ENCODE assay signal across 19 mouse cellular contexts in genomic region chr12:101948801-101949200, GRCm38 (mm10). TPM values are rescaled to one million over a fixed set of nuclear protein-coding genes. Genes with fewer than 3 reads are reported as not detected.
DNase-seq lines count a peak whose midpoint lies in the region; ATAC-seq and TF ChIP-seq lines count a peak whose summit lies in the region.
"Had no signal": no experiment of that assay in that cellular context is flagged by ENCODE, and none has a peak within 500 bp of the region (broad histone marks: within the 10 kb centered on the region; RNA-seq: fewer than 3 reads in every experiment).

No protein-coding gene starts in this region.

- H3K4me2 ChIP-seq in heart, embryonic 12.5 days, result no peak overlapping the region
- H3K4me2 ChIP-seq in midbrain, embryonic 14.5 days (ENCODE audit: low read length), result no peak overlapping the region
- H3K4me2 ChIP-seq: embryonic facial prominence, embryonic 15.5 days; forebrain, embryonic 15.5 days; hindbrain, embryonic 14.5 days had no signal

- TF ChIP-seq POLR2A in kidney, adult 2 months (IDR thresholded peaks at IDR 0.05; ENCODE audit: low read depth, low read length), result no peak

- H3K36me3 ChIP-seq in heart, embryonic 12.5 days, result peaks cover 36% of the 10 kb centered on the region
- H3K36me3 ChIP-seq in kidney, adult 2 months (ENCODE audit: control insufficient read depth, insufficient read depth, low read length), result no peaks in the 10 kb centered on the region
- peaks cover 62% of the 10 kb centered on the region for H3K36me3 ChIP-seq in megakaryocyte, embryonic 14.5 days (replicated peaks; ENCODE audit: low read length)
- peaks cover 29% of the 10 kb centered on the region for H3K36me3 ChIP-seq in midbrain, embryonic 14.5 days (ENCODE audit: control insufficient read depth, insufficient read depth, low read length)

- H3K4me3 ChIP-seq in heart, embryonic 12.5 days, result no peak overlapping the region
- H3K4me3 ChIP-seq in kidney, adult 2 months (ENCODE audit: insufficient read depth, low read depth, low read length), result no peak overlapping the region
- H3K4me3 ChIP-seq in megakaryocyte, embryonic 14.5 days (replicated peaks), result peak overlapping the region; percentile 8
- no peak overlapping the region for H3K4me3 ChIP-seq in midbrain, embryonic 14.5 days (replicated peaks; ENCODE audit: low read depth, low read length)
- H3K4me3 ChIP-seq: embryonic facial prominence, embryonic 15.5 days; erythroblast, embryonic 14.5 days; forebrain, embryonic 15.5 days; hindbrain, embryonic 10.5 days had no signal

- TF ChIP-seq CTCF in kidney, adult 2 months (conservative IDR thresholded peaks at IDR 0.05; ENCODE audit: insufficient read depth, insufficient read length, low read depth, low read length), result no peak

- no peak overlapping the region for H3K27ac ChIP-seq in heart, embryonic 12.5 days (ENCODE audit: poor library complexity, severe bottlenecking)
- no peak overlapping the region for H3K27ac ChIP-seq in kidney, adult 2 months (ENCODE audit: insufficient read depth, low read depth, low read length)
- H3K27ac ChIP-seq in midbrain, embryonic 14.5 days (replicated peaks; ENCODE audit: low read depth, low read length), result no peak overlapping the region
- H3K27ac ChIP-seq: embryonic facial prominence, embryonic 15.5 days; forebrain, embryonic 15.5 days; hindbrain, embryonic 10.5 days; hindbrain, embryonic 14.5 days had no signal

- no peak for ATAC-seq in heart, embryonic 12.5 days (ENCODE audit: insufficient number of reproducible peaks, low FRiP score)
- no peak for ATAC-seq in megakaryocyte, adult 5-6 weeks (ENCODE audit: poor library complexity, severe bottlenecking)
- ATAC-seq in midbrain, embryonic 14.5 days (ENCODE audit: low FRiP score, low TSS enrichment), result no peak
- ATAC-seq: forebrain, embryonic 15.5 days had no signal

- DNase-seq in heart, adult 11 months, result peak; percentile 90
- DNase-seq in kidney, adult 2 months, result peak; percentile 4
- DNase-seq in kidney, adult 11 months, result no peak
- DNase-seq in midbrain, embryonic 14.5 days, result no peak
- DNase-seq: adrenal gland, adult 2 months; adrenal gland, postnatal 36 days; cerebellum, adult 2 months; cerebellum, postnatal 14 days; embryo, embryonic 11 days; gastrocnemius, postnatal 10 days; heart, postnatal 10 days had no signal

- H3K9ac ChIP-seq in heart, embryonic 12.5 days, result no peak overlapping the region
- no peak overlapping the region for H3K9ac ChIP-seq in midbrain, embryonic 14.5 days (replicated peaks; ENCODE audit: low read length)
- H3K9ac ChIP-seq: embryonic facial prominence, embryonic 15.5 days; forebrain, embryonic 15.5 days; hindbrain, embryonic 14.5 days had no signal

- WGBS in heart, embryonic 12.5 days, result 81% methylated on average over 4 of the region's 4 CpGs
- WGBS in kidney, adult 2 months, result 62% methylated on average over 4 of the region's 4 CpGs
- WGBS in midbrain, embryonic 14.5 days, result 86% methylated on average over 4 of the region's 4 CpGs

- H3K27me3 ChIP-seq in heart, embryonic 12.5 days (replicated peaks), result no peaks in the 10 kb centered on the region
- no peaks in the 10 kb centered on the region for H3K27me3 ChIP-seq in kidney, adult 2 months (replicated peaks; ENCODE audit: control insufficient read depth, insufficient read depth, low read length)
- no peaks in the 10 kb centered on the region for H3K27me3 ChIP-seq in megakaryocyte, embryonic 14.5 days (replicated peaks)
- H3K27me3 ChIP-seq in midbrain, embryonic 14.5 days (ENCODE audit: control insufficient read depth, insufficient read depth, low read length), result no peaks in the 10 kb centered on the region
- H3K27me3 ChIP-seq: embryonic facial prominence, embryonic 15.5 days; forebrain, embryonic 15.5 days had no signal

- H3K4me1 ChIP-seq in heart, embryonic 12.5 days (replicated peaks), result no peaks in the 10 kb centered on the region
- H3K4me1 ChIP-seq in kidney, adult 2 months (ENCODE audit: control insufficient read depth, insufficient read depth, low read length), result no peaks in the 10 kb centered on the region
- H3K4me1 ChIP-seq in megakaryocyte, embryonic 14.5 days, result peaks cover 35% of the 10 kb centered on the region
- no peaks in the 10 kb centered on the region for H3K4me1 ChIP-seq in midbrain, embryonic 14.5 days (ENCODE audit: control insufficient read depth, insufficient read depth, low read length)
- H3K4me1 ChIP-seq: embryonic facial prominence, embryonic 15.5 days; forebrain, embryonic 15.5 days; hindbrain, embryonic 10.5 days had no signal

- no peaks in the 10 kb centered on the region for H3K9me3 ChIP-seq in heart, embryonic 12.5 days (replicated peaks)
- H3K9me3 ChIP-seq in megakaryocyte, embryonic 14.5 days, result no peaks in the 10 kb centered on the region
- no peaks in the 10 kb centered on the region for H3K9me3 ChIP-seq in midbrain, embryonic 14.5 days (ENCODE audit: control insufficient read depth, low read length)
- H3K9me3 ChIP-seq: embryonic facial prominence, embryonic 15.5 days; forebrain, embryonic 15.5 days; hindbrain, embryonic 10.5 days had no signal

RNA-seq across cellular contexts. Expression of gene Atxn3, which starts 9.2 kb away (rescaled TPM):
- 10.6 and 11.0 TPM in 2 replicates for polyA plus RNA-seq in heart, embryonic 12.5 days (2016; fragmentation: Nextera tagmentation; extraction: Ambion mirVana)
- polyA plus RNA-seq in kidney, adult 2 months (2012; rRNA removed), result 3.7 and 5.5 TPM in 2 replicates
- polyA plus RNA-seq in megakaryocyte, embryonic 14.5 days (2012; ENCODE audit: insufficient read depth, low replicate concordance), result 0.38 TPM in 1 of 2 replicates, not detected in the other
- total RNA-seq in megakaryocyte, adult 5-6 weeks (2015), result 24.4 and 26.8 TPM in 2 replicates
- 51.3 and 53.4 TPM in 2 replicates for total RNA-seq in megakaryocyte, adult 5-6 weeks (2017)
- 13.6 and 19.5 TPM in 2 replicates for polyA plus RNA-seq in midbrain, embryonic 14.5 days (2014; fragmentation: Nextera tagmentation; extraction: Ambion mirVana)

RNA-seq across cellular contexts. Expression of gene Cpsf2, which starts 27.0 kb away (rescaled TPM):
- polyA plus RNA-seq in heart, embryonic 12.5 days (2016; fragmentation: Nextera tagmentation; extraction: Ambion mirVana), result 26.2 and 27.7 TPM in 2 replicates
- polyA plus RNA-seq in kidney, adult 2 months (2012; rRNA removed), result 3.6 and 5.1 TPM in 2 replicates
- polyA plus RNA-seq in megakaryocyte, embryonic 14.5 days (2012; ENCODE audit: insufficient read depth, low replicate concordance), result 2.3 and 4.4 TPM in 2 replicates
- 28.0 and 29.3 TPM in 2 replicates for total RNA-seq in megakaryocyte, adult 5-6 weeks (2015)
- 43.3 and 45.3 TPM in 2 replicates for total RNA-seq in megakaryocyte, adult 5-6 weeks (2017)
- 32.3 and 37.4 TPM in 2 replicates for polyA plus RNA-seq in midbrain, embryonic 14.5 days (2014; fragmentation: Nextera tagmentation; extraction: Ambion mirVana)

RNA-seq across cellular contexts. Expression of gene Trip11, which starts 35.7 kb away (rescaled TPM):
- polyA plus RNA-seq in heart, embryonic 12.5 days (2016; fragmentation: Nextera tagmentation; extraction: Ambion mirVana), result 22.9 and 23.4 TPM in 2 replicates
- polyA plus RNA-seq in kidney, adult 2 months (2012; rRNA removed), result 4.0 and 4.2 TPM in 2 replicates
- 0.22 TPM in 1 of 2 replicates, not detected in the other for polyA plus RNA-seq in megakaryocyte, embryonic 14.5 days (2012; ENCODE audit: insufficient read depth, low replicate concordance)
- 27.7 and 29.6 TPM in 2 replicates for total RNA-seq in megakaryocyte, adult 5-6 weeks (2015)
- 33.8 and 39.6 TPM in 2 replicates for total RNA-seq in megakaryocyte, adult 5-6 weeks (2017)
- polyA plus RNA-seq in midbrain, embryonic 14.5 days (2014; fragmentation: Nextera tagmentation; extraction: Ambion mirVana), result 22.6 and 24.3 TPM in 2 replicates

Comparison
In these comparisons a context has a peak if more than half of its experiments do, and no peak if none do; other contexts are left out.
1. DNase-seq: peak in heart, adult 11 months (single experiment) and kidney, adult 2 months (single experiment); none in kidney, adult 11 months (single experiment) and midbrain, embryonic 14.5 days (single experiment).